Mouse (Mus musculus): ENCODE measurements around the gene Cfap97. TPM values are rescaled to one million over a fixed set of nuclear protein-coding genes. Genes with fewer than 3 reads are reported as not detected.
"Not testable (repeated sequence)": the region's sequence is repeated elsewhere in the genome, so short reads cannot be mapped to it uniquely, and the experiment has no call there.

Gene Cfap97
- polyA plus RNA-seq, 1 experiment: 3.0 TPM

GRCm38 (mm10) chr8:46130426-46130825 lies 21.1 kb upstream of the Cfap97 start:
- Histone ChIP-seq H3K27me3 (ENCODE audit: control insufficient read depth, insufficient read depth, low read length) (no peaks in the 10 kb centered on the region), H3K27ac (ENCODE audit: insufficient read depth, low read length) (no peak overlapping the region), H3K4me3 (ENCODE audit: extremely low read depth, insufficient read depth, insufficient read length) (no peak overlapping the region), H3K4me1 (ENCODE audit: control insufficient read depth, insufficient read depth, insufficient read length) (no peaks in the 10 kb centered on the region), H3K36me3 (ENCODE audit: control insufficient read depth, insufficient read depth, low read length) (0 out of 2 replicates have a peak, but pooled peaks cover 2% of the 10 kb centered on the region)
- TF ChIP-seq CTCF (IDR thresholded peaks at IDR 0.05; ENCODE audit: extremely low read depth, insufficient read depth, insufficient read length, insufficient replicate concordance): no peak
- no peak for TF ChIP-seq POLR2A (IDR thresholded peaks at IDR 0.05; ENCODE audit: low read depth, low read length)
- 65% methylated on average over 2 of the region's 2 CpGs for WGBS
- no peak for DNase-seq (ENCODE audit: low read depth in 1 of 2, low spot score in 2 of 2)

DNA sequence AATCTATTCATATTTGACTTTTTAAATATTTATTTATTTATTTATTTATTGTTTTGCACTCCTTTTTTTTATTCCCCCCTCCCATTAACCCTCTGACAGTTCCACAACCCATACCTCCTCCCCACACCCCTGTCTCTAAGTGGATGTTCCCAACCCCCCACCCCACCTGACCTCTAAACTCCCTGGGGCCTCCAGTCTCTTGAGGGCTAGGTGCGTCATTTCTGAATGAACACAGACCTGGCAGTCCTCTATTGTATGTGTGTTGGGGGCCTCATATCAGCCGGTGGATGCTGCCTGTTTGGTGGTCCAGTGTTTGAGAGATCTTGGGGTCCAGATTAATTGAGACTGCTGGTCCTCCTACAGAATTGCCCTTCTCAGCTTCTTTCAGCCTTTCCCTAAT lies 16.0 kb upstream of the Cfap97 start:
- 86% methylated on average over 2 of the region's 2 CpGs for WGBS
- not testable (repeated sequence) for DNase-seq (ENCODE audit: low read depth in 1 of 2, low spot score in 2 of 2); H3K27ac ChIP-seq (ENCODE audit: insufficient read depth, low read length); H3K27me3 ChIP-seq (ENCODE audit: control insufficient read depth, insufficient read depth, low read length); H3K4me3 ChIP-seq (ENCODE audit: extremely low read depth, insufficient read depth, insufficient read length); H3K4me1 ChIP-seq (ENCODE audit: control insufficient read depth, insufficient read depth, insufficient read length); H3K36me3 ChIP-seq (ENCODE audit: control insufficient read depth, insufficient read depth, low read length)

GRCm38 (mm10) chr8:46137336-46137735 lies 14.2 kb upstream of the Cfap97 start:
- Histone ChIP-seq H3K4me1 (ENCODE audit: control insufficient read depth, insufficient read depth, insufficient read length) (no peaks in the 10 kb centered on the region), H3K27ac (ENCODE audit: insufficient read depth, low read length) (0 out of 2 replicates have a peak overlapping the region, but pooled peaks have one; percentile 8), H3K27me3 (ENCODE audit: control insufficient read depth, insufficient read depth, low read length) (no peaks in the 10 kb centered on the region), H3K4me3 (ENCODE audit: extremely low read depth, insufficient read depth, insufficient read length) (no peak overlapping the region), H3K36me3 (ENCODE audit: control insufficient read depth, insufficient read depth, low read length) (0 out of 2 replicates have a peak, but pooled peaks cover 2% of the 10 kb centered on the region)
- TF ChIP-seq POLR2A (IDR thresholded peaks at IDR 0.05; ENCODE audit: low read depth, low read length): no peak
- no peak for TF ChIP-seq CTCF (IDR thresholded peaks at IDR 0.05; ENCODE audit: extremely low read depth, insufficient read depth, insufficient read length, insufficient replicate concordance)
- WGBS: 91% methylated on average over 1 of the region's 1 CpGs
- DNase-seq (ENCODE audit: low read depth in 1 of 2, low spot score in 2 of 2): no peak

- WGBS: 68% methylated on average over 10 of the region's 10 CpGs
- TF ChIP-seq CTCF (IDR thresholded peaks at IDR 0.05; ENCODE audit: extremely low read depth, insufficient read depth, insufficient read length, insufficient replicate concordance) (no peak), POLR2A (IDR thresholded peaks at IDR 0.05; ENCODE audit: low read depth, low read length) (no peak)
- Histone ChIP-seq H3K4me3 (ENCODE audit: extremely low read depth, insufficient read depth, insufficient read length) (no peak overlapping the region), H3K27ac (ENCODE audit: insufficient read depth, low read length) (no peak overlapping the region), H3K27me3 (ENCODE audit: control insufficient read depth, insufficient read depth, low read length) (no peaks in the 10 kb centered on the region), H3K4me1 (ENCODE audit: control insufficient read depth, insufficient read depth, insufficient read length) (0 out of 2 replicates have a peak, but pooled peaks cover under 1% of the 10 kb centered on the region), H3K36me3 (ENCODE audit: control insufficient read depth, insufficient read depth, low read length) (0 out of 2 replicates have a peak, but pooled peaks cover 2% of the 10 kb centered on the region)
- DNase-seq (ENCODE audit: low read depth in 1 of 2, low spot score in 2 of 2): no peak
Measured at GRCm38 (mm10) chr8:46137843-46138596, 13.6 kb upstream of the Cfap97 start.

DNA sequence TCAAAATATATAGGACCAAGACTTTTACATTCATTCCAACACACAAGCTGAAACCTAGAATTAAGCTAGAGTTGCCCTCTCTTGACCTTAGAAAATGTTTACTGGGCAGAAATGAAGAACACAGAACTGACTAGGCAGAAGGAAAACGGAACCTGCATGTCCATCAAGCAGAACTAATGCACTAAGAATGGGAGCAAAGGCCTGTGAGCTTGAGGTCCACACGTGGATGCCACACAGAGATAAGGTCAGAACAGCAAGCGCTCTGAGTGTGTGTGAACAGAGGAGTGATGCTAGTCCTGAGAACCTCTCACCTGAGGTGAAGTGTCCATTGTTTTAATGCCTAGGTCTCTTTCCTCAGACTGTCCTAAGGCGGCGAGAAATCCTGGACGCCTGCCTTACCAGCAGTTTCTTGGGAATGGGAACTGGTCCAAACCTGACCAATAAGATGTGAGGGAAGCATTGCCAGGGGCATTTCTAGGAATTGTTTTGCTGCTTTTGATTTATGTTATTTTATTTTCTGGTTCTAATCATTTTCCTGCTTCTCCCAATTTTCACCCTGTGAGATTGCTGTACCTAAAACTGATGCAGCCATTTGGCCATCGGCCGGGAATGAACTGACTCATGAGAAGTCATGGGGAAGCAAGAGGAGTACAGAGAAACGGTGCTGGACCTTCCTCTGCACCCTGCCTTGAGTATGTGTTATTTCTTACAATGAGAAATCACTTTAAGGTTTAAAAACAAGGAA lies 11.0 kb upstream of the Cfap97 start:
- Histone ChIP-seq H3K36me3 (ENCODE audit: control insufficient read depth, insufficient read depth, low read length) (no peaks in the 10 kb centered on the region), H3K27me3 (ENCODE audit: control insufficient read depth, insufficient read depth, low read length) (no peaks in the 10 kb centered on the region), H3K4me1 (ENCODE audit: control insufficient read depth, insufficient read depth, insufficient read length) (0 out of 2 replicates have a peak, but pooled peaks cover 4% of the 10 kb centered on the region), H3K4me3 (ENCODE audit: extremely low read depth, insufficient read depth, insufficient read length) (no peak overlapping the region), H3K27ac (ENCODE audit: insufficient read depth, low read length) (0 out of 2 replicates have a peak overlapping the region, but pooled peaks have one; percentile 33)
- TF ChIP-seq CTCF (IDR thresholded peaks at IDR 0.05; ENCODE audit: extremely low read depth, insufficient read depth, insufficient read length, insufficient replicate concordance) (no peak), POLR2A (IDR thresholded peaks at IDR 0.05; ENCODE audit: low read depth, low read length) (no peak)
- DNase-seq (ENCODE audit: low read depth in 1 of 2, low spot score in 2 of 2): no peak
- WGBS: 85% methylated on average over 9 of the region's 9 CpGs

DNA sequence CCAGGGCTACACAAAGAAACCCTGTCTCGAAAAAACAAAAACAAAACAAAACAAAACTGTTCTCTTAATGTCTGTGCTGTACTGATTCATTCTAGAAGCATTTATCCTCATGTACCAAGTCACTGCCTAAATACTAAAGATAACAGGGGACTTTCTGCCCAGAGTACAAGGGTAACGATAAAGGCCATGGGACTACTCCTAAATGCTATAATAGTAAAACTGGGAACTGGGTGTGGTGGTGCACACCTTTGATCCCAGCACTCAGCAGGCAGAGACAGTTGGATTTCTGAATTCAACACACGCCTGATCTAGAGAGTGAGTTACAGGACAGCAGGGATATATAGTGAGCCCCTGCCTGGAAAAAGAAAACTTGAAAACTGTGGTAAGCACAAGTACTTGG lies 9.9 kb upstream of the Cfap97 start:
- Histone ChIP-seq H3K36me3 (ENCODE audit: control insufficient read depth, insufficient read depth, low read length) (no peaks in the 10 kb centered on the region), H3K27me3 (ENCODE audit: control insufficient read depth, insufficient read depth, low read length) (no peaks in the 10 kb centered on the region), H3K4me1 (ENCODE audit: control insufficient read depth, insufficient read depth, insufficient read length) (0 out of 2 replicates have a peak, but pooled peaks cover 4% of the 10 kb centered on the region), H3K27ac (ENCODE audit: insufficient read depth, low read length) (no peak overlapping the region), H3K4me3 (ENCODE audit: extremely low read depth, insufficient read depth, insufficient read length) (no peak overlapping the region)
- TF ChIP-seq CTCF (IDR thresholded peaks at IDR 0.05; ENCODE audit: extremely low read depth, insufficient read depth, insufficient read length, insufficient replicate concordance) (no peak), POLR2A (IDR thresholded peaks at IDR 0.05; ENCODE audit: low read depth, low read length) (no peak)
- 90% methylated on average over 3 of the region's 3 CpGs for WGBS
- DNase-seq (ENCODE audit: low read depth in 1 of 2, low spot score in 2 of 2): no peak

All from spleen, adult 2 months (tissue).